Mouse (Mus musculus) layer of hippocampus, adult 11-12 months (tissue): ENCODE results near the gene Zfp276.
A peak's percentile ranks its signal among the peaks of the same experiment; 100 is the strongest.
"Not testable (repeated sequence)": the region's sequence is repeated elsewhere in the genome, so short reads cannot be mapped to it uniquely, and the experiment has no call there.

Experiments used
- DNase-seq: peaks from one replicate; pipeline ENCODE4 v3.0.0; 2022; ENCODE audit warnings: low spot score

The Zfp276 gene

GRCm38 (mm10) chr8:123254099-123254885 lies at the start of gene Zfp276, which contains the start of gene Vps9d1:
Gene Zfp276, plus strand, starts transcription at chr8:123254195.
Gene Vps9d1, minus strand, starts transcription at chr8:123254348.
- peak; percentile 79 for DNase-seq

- no peak for DNase-seq
Observed at GRCm38 (mm10) chr8:123211876-123212275, 42.1 kb upstream of the Zfp276 start.

GRCm38 (mm10) chr8:123212321-123213117 lies 41.5 kb upstream of the Zfp276 start, which contains the start of the genes Chmp1a and Spata33:
Gene Chmp1a, minus strand, starts transcription at chr8:123212763.
Gene Spata33, plus strand, starts transcription at chr8:123212832.
- peak; percentile 91 for DNase-seq

GRCm38 (mm10) chr8:123213118-123213772 lies 40.8 kb upstream of the Zfp276 start:
- no peak for DNase-seq

GRCm38 (mm10) chr8:123215430-123215829 lies 38.6 kb upstream of the Zfp276 start:
- no peak for DNase-seq

GRCm38 (mm10) chr8:123220917-123221316 lies 33.1 kb upstream of the Zfp276 start:
- no peak for DNase-seq

- peak; percentile 92 for DNase-seq
Observed at GRCm38 (mm10) chr8:123224278-123225266, 29.4 kb upstream of the Zfp276 start, which contains the start of gene Cdk10. Gene Cdk10, plus strand, starts transcription at chr8:123224842.

- DNase-seq = no peak
Observed at GRCm38 (mm10) chr8:123228416-123228815, 25.6 kb upstream of the Zfp276 start.

- DNase-seq = not testable (repeated sequence)
Observed at GRCm38 (mm10) chr8:123230326-123230725, 23.7 kb upstream of the Zfp276 start.

GRCm38 (mm10) chr8:123231742-123232141 lies 22.3 kb upstream of the Zfp276 start:
- DNase-seq = no peak

GRCm38 (mm10) chr8:123232553-123232952 lies 21.4 kb upstream of the Zfp276 start:
- DNase-seq = no peak

- peak; percentile 36 for DNase-seq
Observed at GRCm38 (mm10) chr8:123233300-123233699, 20.7 kb upstream of the Zfp276 start.

- DNase-seq = no peak
Observed at GRCm38 (mm10) chr8:123233760-123234159, 20.2 kb upstream of the Zfp276 start.

- peak; percentile 84 for DNase-seq
Observed at GRCm38 (mm10) chr8:123234918-123235519, 19.0 kb upstream of the Zfp276 start.

- DNase-seq = peak; percentile 87
Observed at GRCm38 (mm10) chr8:123235520-123236497, 18.2 kb upstream of the Zfp276 start, which contains the start of gene Spata2l. Gene Spata2l, minus strand, starts transcription at chr8:123236233.

- DNase-seq = no peak
Observed at GRCm38 (mm10) chr8:123239398-123239797, 14.6 kb upstream of the Zfp276 start.

GRCm38 (mm10) chr8:123242107-123242923 lies 11.7 kb upstream of the Zfp276 start:
- no peak for DNase-seq

GRCm38 (mm10) chr8:123243053-123243452 lies 10.9 kb upstream of the Zfp276 start:
- no peak for DNase-seq
